Mouse (Mus musculus) urinary bladder, postnatal 25 days (tissue): ENCODE results near the gene Derl2.

Source experiments
- DNase-seq: peaks from one replicate; pipeline ENCODE4 v3.0.0; 2022; ENCODE audit warnings: low spot score

The Derl2 gene

DNA sequence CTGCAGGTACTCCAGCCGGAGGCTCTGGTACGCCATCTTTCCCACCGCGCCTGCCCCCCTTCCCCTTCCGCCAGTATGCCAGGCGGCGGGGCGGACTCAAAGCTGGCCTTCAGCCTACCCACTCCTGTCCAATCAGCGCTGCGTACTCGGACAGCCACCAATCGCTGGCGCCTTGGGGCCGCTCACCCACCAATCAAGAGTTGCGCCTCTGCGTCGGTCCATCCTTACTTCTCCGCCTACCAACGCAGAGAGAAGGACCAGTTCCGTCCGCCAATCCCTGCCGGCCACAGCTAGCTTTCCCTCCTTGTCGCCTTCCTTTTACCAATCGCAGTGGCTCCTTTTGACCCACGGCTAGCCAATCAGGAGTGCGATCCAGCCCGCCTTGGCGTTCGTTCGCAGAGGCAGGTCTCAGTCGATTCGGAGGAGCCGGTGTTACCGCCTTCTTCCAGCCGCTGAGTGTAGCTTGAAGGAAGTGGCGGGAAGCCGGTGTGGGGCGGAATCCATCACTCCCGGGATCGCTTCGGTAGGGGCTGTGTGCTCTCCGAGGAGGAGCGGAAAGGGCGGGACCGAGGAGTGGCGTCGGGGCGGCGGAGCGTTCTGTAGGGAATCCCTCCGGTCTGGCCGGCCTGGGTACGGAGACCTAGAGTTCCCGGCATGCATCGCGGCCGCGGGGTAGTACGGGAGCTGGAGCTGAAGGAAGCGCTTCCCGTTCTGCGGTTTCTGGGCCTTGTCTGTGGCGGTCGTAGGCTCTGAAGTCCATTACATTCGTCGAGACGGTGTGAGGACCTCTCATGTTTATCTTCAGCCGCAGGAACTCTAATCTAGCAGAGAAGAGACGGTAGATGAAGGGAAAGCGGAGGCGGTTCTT lies at the start of gene Derl2, which contains the start of gene Mis12:
Derl2 (minus strand) TSS at position 641 of the 868 bp plus-strand sequence.
Mis12 (plus strand) TSS at position 411 of the 868 bp plus-strand sequence.
- DNase-seq: peak; percentile 90

DNA sequence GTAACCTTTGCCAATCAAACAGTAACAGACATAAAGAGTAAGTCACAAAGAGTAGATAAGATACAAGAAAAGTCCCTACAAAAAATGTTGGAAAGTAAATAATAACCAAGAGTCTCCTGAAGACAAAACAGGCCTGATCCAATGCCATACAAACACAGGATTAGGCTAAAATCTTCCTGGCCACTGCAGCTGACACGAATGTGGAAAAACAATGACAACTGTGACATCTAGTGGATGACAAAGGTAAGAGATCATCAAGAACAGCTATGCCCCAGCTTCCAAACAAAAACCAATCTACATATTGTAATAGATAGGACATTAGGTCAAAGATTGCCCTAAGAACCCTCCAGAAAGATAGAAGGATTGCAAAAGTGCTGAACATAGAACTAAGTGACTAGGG lies 32.9 kb upstream of the Derl2 start:
- DNase-seq: no peak

DNA sequence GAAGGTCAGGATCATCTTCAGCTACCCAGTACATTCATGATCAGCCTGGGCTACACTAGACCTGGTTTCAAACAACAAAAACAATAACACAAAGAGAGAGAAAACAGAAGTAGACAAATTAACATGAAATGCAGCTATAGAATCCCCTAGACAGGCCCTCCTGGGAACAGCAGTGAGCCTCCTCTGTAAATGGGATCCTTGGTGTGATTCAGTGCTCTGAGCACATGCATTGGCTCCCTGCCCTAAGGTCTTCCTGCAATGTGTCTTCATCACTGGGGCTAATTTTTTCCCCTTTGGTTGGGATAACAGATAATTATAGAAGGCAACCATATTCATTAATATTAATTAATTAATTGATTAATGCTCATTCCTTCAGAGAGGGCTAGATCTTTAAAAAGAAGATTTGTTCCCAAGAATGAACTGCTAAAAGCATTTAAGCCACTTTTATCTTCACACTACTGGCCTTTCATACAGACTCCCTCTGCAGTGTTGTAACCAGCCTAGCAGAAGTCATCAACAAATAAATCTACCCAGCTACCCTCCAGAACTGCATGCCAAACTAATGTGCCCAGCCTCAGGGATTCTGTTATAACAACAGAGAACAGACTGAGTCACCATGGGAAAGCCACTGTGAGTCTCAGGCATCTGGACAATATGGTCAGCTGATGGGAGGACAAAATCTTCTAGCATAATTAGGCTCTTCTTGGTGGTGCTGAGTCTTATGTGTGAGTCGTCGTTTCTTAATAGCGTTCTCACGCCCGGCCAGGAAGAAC lies 20.1 kb upstream of the Derl2 start:
- no peak for DNase-seq

DNA sequence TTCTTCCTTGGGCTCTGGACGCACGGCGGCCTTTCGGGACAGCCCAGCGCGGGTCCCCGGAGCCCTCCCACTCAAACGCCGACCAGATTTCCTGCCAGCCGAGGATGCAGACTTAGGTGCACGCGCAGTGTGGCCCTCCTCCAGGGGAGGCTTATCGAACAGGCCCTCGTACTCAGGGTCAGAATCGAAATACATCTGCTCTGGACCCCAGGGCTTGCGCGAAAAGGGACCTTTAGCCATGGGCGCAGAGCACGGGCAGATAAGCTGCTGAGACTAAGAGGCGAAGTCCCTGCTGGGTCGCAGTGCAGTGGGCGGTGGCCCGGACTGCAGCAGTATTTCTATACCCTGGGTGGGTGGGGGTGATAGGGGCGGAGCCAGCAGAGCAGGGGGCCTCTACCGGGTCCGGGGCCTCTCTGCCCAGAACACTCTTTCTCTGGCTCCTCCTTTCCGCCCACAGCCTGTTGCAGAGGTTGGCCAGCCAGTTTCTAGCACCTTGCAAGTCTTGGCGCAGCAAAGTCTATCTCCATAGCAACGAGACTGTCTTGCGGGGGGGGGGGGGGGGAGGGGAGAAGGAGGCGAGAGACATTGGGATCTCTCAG lies 13.6 kb upstream of the Derl2 start, which contains the start of gene 6330403K07Rik:
6330403K07Rik (minus strand) TSS at position 351 of the 599 bp plus-strand sequence.
- no peak for DNase-seq

DNA sequence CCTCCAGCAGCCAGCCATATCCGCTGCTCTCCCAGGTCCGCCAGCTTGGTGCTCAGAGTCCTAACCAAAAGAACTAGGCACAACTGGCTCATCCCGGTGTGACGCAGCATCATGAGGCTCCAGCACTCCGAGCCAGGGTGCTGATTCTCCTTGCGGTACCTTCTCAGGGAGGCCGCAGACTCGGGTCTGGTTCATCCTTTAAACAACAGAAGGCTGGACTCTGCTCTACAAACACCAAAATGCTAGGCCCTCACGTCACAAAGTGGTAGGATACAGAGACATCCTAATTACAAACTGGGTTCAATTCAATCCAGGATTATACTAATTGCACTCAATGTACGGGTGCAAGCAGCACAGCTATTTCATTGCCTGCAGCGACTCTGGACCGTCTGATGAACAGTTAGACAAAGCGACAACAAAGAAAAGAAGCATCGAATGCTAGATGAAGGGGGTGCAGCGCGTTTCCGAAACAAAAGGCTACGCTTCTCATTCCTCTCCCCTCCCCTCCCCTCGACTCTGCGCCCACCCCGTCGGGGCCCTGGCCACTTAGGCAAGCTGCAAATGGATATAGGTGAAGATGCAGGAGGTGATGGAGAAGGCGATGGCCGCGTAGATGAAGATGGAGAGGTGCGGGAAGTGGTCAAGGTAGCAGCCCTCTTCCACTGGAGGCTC lies 13.0 kb upstream of the Derl2 start:
- DNase-seq: no peak

DNA sequence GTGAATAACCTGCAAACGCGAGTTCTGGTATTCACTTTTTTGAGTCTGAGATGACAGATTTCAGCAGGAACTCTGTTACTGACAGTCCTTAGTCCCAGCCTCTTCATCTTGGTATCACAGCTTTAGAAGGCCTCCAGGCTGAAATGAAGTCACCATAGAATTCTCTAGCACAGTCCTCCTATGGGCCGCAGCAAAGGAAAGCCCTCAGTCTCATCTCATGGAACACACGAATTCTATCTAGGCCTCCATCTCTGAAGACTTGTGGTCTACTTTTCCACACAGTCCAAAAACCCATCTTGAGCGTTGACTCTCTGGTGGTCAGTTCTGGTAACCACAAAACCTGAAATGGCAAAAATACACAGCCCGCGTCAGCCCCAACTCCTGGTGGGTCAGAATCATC lies 12.4 kb upstream of the Derl2 start:
- no peak for DNase-seq

DNA sequence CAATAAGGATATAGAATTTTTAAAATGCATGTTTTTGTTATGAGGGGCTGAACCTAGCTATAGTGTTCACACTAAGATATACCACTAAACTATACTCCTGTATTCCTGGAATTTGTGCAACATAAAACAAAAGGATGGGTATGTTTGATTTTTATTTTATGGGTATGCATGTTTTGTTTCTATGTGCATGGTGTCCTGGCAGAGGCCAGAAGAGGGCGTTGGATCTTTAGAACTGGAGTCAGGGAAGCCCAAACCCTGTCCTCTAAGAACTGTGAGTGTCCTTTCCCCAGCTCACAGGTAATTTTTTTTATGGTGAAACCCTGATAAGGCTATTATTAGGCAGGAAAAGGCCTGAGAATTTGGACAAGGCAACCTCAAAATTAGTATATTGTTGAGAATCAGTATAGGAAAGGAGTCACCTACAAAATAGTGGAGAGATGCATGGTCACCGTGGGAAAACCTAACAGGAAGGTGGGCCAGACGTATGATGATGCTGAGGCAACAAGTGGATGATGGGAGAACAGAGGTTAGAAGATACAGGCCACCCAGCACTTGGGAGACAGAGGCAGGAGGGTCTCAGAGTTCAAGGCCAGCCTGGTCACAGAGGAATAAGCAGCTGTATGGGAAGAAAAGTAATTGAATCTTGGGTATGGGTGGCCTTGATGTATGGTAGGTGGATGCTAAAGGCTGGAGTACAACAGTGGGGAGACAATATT lies 9.9 kb upstream of the Derl2 start:
- no peak for DNase-seq

DNA sequence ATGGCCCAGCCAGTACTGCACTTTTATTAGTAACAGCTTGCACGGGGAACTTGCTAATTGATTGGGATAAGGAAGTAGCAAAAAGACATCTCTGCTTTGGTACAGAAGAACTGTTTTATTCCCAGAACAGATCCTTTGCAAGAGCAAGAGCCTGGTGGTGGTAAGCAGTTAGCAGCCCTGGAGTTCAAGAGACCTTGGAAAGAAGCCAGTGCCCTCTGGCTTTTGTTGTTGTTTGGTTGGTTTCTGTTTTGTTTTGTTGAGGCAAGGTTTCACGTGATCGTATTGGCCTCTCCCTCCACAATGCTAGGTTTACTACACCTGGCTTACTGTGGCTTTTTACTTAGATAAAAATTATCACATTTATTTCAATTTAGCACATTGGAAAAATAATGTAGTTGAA lies 8.6 kb upstream of the Derl2 start:
- no peak for DNase-seq

DNA sequence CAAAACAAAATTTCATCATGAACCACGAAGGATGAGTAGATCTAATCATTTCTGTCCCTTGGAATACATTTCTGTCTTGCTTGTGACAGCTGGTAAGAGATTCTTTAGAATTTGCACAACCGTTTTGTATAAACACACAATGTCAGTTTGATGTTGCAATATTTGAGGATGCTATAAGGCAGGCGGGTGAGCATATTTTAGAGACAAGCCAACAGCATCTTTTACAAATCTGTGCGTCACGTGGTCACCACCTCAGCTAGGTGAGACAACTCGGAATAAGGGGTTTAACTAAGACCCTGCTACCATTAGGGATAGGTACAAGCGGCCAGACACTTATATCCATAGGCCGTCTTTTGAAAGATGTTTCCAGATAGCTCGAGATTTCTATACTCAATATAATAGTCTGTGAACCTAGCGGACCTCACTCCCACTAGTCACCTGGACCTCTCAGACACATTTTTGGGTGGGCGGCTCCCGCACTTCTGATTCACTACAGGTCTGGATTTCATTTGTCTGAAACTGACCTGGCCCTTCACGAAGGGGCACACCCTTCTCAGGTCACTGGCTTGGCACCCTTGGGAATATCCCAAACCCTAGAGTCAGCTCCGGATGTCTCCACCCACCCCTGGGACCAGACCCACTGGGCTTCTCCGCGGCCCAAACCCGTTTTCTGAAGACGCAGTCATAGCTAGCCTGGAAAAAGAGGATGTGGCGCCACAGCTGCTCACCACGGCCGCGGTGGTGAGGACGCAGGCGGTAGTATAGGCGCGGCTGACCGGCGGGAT lies 1.0 kb downstream of the Derl2 start:
- no peak for DNase-seq

DNA sequence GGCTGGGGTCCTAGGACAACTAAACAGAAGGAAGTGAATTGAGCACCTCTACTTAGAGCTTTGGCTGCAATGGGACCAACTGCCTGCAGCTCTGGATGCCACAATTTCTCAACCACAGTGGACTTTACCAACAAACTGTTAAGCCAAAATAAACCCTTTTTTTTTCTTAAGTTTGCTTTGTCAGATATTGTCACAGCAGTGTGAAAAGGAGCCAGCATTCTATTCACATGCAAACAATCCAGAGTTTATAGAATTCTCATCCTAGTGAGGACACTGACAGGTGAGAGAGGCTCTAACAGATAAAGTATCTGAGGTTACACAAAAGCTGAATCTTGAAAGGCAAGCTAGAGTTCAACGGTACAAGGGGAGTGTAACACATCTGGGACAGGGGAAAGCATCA lies 2.6 kb downstream of the Derl2 start:
- DNase-seq: no peak

DNA sequence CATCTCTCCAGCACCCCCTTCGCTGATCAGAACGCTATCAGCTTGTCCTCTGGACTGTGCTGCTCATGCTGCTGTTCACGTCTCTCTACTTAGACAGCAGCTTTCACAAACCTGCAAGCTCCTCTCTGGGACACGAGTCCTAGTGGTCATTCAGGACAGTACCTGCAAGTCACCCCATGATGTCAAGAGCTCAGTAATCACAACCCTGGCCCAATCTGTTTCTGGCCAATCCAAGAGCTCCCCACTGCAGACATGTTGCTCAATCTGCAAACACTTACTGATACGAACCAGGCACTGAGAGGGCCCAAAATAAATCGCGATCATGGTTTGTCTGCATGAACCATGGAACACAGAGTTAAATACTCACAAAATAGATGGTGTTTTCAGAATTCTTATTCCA lies 6.9 kb downstream of the Derl2 start:
- DNase-seq: no peak

DNA sequence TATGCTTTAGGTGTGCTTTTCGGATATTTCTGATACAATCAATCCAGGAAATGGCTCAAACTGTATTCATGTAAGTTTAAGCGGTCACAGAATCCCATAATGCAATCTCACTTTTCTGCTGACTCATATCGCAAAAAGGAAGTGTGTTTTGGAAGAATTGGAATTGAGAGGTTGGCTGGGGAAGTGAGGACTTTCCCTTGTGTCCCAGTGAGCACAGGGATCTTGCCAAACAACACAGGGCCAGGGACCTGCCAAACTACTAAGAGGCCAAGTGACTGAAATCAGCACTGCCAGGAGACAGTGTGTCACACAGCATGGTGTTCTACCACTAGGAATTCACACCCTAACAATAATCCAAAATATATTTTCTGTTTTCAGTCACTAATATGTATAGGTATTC lies 11.3 kb downstream of the Derl2 start:
- DNase-seq: no peak

DNA sequence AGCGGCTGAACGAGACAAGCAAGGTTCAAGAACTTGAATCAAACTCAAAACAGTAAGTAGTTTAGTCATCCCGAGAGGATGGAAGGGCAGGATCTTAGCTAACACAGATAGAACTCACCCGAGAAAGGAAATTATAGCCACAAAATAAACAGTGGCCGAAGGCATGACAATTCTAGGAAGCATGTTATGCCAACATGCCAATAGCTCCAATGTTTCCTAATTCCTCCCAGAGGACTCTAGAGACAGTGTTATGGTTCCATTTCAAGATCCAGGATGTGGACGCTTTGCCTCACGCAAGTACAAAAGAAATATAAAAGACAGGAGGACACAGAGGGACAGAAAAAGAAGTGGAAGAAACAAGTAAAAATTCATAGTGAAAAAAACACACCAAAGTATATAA lies 11.8 kb downstream of the Derl2 start:
- DNase-seq: no peak

DNA sequence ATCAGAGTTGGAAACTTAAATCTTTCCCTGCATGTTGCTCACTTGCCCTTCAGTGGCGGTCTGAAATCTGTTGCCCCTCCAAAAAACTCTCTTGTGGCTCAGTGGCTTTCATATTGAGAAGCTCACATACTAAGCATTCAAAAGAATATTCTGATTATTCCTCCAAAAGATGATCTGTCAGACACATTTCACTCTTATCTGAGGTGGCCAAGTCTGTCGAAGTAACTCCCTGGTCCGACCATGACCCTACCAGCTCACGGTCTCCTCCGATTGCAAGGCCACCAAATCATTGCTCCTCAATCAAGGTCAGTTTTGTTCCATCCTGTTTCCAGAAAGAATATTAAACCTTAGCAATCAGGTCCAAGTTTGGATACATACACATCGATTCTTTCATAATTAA lies 12.6 kb downstream of the Derl2 start:
- no peak for DNase-seq

DNA sequence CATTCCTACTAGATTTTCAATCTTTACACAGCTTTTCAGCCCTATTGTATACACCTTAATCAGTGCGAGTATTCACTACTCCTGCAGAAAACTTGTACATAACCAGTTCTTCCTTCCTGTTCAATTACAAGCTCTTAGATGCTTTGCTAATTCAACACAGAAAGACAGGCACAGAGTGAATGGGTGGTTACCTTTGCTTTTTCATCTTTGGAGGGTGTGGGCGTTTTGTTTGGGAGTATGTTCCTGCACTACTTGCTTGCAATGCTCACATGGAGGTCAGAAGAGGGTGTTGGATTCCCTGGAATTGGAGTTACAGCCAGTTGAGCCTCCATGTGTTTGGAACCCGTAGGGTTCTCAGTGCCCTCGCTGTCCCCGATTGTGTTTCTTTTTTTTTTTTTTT lies 14.6 kb downstream of the Derl2 start:
- no peak for DNase-seq

DNA sequence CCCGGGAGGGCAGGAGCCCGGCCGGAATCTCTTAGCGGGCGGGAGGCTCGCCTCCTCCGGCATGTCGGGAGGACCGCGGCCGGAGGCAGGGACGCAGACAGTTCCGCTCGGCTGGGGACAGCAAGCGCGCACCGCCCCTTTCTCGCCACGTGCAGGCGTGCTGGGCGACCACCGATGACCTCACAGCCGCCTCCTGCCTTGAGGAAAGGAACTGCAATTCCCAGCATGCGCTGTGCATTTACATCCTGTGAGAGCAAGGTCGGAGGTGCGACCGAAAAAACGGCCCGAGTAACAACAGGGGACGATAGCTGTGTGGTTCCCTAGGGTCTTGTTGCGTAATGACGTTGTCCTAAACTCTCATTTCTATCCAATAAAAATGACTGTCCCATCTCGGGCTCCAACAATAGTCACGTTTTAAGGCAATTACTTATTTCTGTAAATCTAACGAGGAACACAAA lies 15.3 kb downstream of the Derl2 start, which contains the start of gene Dhx33:
Dhx33 (minus strand) TSS at position 122 of the 458 bp plus-strand sequence.
- peak; percentile 86 for DNase-seq

DNA sequence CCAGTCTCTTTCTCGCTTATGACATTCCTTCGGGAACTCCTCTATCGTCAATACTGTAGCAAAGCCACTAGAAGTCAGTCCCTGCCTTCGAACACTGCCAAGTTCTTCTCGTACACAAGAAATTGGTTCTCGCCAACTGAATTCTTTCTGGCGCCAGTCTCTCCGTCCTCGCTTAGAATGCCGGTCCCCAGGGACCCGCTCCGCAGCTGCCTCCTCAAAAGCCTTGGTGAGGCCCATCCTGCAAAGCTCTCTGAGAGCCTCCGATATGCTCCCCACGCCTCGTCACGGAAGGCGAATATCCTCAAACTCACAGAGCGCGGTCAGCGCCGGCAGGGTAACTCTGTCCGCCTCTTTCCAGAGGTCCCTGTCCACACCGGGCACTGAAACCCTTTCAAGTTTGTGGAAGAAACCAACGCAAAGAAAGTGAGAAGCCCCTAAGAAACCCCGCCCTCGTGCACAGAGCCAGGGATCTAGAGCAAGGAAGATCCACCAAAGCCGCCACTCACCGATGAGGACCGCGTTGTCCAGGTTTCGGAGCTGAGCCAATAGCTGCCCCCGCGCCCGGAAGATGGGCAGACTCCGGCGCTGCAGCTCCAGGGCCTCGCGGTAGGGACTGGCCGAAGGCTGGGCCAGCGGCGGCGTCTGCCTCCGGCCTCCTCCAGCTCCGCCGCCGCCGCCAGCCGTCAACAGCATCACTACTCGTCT lies 15.9 kb downstream of the Derl2 start:
- no peak for DNase-seq

DNA sequence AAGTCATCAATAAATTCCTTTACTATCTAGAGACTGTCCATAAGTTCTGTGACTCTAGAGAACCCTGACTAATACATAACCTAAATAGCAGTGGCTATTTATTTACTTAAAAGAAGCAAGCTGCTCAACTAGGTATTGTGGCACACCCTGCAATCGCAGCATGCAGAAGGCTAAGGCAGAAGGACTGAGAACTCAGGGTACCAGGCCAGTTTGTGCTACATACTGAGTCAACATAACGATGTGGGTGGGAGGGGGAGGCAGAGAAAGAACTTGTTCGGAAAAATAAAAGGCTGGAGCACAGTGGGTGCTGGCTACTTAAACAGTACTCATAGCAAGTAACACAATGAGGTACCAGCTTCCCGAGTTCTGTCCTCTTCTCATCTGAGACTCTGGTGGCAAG lies 18.5 kb downstream of the Derl2 start:
- no peak for DNase-seq

DNA sequence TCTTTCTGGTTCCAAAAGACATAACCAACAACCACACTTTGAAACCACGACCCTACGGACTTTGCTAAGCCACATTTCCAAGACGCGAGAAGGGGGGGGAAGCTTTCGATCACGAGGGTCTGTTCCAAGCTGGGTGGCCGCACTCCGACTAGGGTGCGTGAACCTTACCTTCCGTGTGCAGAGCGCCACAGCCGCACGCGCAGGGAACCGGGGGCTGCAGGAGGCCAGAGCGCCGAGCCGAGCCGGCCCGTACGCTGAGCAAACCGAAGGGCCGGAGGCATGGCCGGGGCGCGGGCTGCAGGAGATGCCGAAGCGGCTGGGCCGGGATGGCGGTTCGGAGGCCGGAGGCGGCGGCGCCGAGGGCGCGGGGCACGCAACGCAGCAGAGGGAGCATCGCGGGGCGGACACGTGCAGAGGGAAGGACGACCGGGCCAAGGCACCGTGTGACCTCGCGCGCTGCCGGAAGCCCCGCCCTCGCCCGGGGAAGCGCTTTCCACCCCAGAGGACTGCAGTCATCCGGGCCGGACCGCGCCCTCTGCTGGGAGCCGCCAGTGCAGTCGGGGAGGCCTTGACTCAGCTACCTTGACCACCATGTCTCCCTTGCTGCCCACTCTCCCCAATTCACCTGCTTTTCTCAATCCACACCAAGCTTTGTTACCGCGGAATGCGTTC lies 36.9 kb downstream of the Derl2 start, which contains the start of gene C1qbp:
C1qbp (minus strand) TSS at position 470 of the 672 bp plus-strand sequence.
- peak; percentile 99 for DNase-seq
